Mouse (Mus musculus): ENCODE measurements at regions not wholly inside any gene's neighbourhood (a gene's known extent, or its start where the extent isn't known, plus 50 kb on each side); places are given as distances from the start of the nearest gene placed in this dataset.

GRCm38 (mm10) chr3:21268429-21269129, 807.9 kb upstream of the Tbl1xr1 start:
- no peak for TF ChIP-seq POLR2A (IDR thresholded peaks at IDR 0.05; ENCODE audit: insufficient read depth, low read depth, low read length)
- TF ChIP-seq EP300 (IDR thresholded peaks at IDR 0.05; ENCODE audit: insufficient read depth, low read depth, low read length) = no peak
- no peak for TF ChIP-seq CTCF (IDR thresholded peaks at IDR 0.05)
